8 mouse cellular contexts compared by ENCODE assay signal in genomic region chr19:38396633-38396970, GRCm38 (mm10). TPM values are rescaled to one million over a fixed set of nuclear protein-coding genes. Genes with fewer than 3 reads are reported as not detected.
DNase-seq lines count a peak whose midpoint lies in the region; ATAC-seq and TF ChIP-seq lines count a peak whose summit lies in the region.

No protein-coding gene starts in this region.

- no peak for TF ChIP-seq CTCF in heart, postnatal 0 days (IDR thresholded peaks at IDR 0.05; ENCODE audit: low read depth)

- TF ChIP-seq EP300 in heart, postnatal 0 days (IDR thresholded peaks at IDR 0.05; ENCODE audit: low read depth): no peak

- no peaks in the 10 kb centered on the region for H3K27me3 ChIP-seq in heart, embryonic 15.5 days
- no peaks in the 10 kb centered on the region for H3K27me3 ChIP-seq in heart, postnatal 0 days (ENCODE audit: control insufficient read depth, insufficient read depth, low read length)
- H3K27me3 ChIP-seq in midbrain, embryonic 12.5 days: no peaks in the 10 kb centered on the region

- WGBS in heart, embryonic 15.5 days: 41% methylated on average over 8 of the region's 8 CpGs
- 53% methylated on average over 8 of the region's 8 CpGs for WGBS in heart, postnatal 0 days
- WGBS in midbrain, embryonic 12.5 days: 13% methylated on average over 8 of the region's 8 CpGs

- no peak overlapping the region for H3K27ac ChIP-seq in heart, embryonic 15.5 days
- no peak overlapping the region for H3K27ac ChIP-seq in heart, postnatal 0 days (ENCODE audit: low read depth)
- H3K27ac ChIP-seq in midbrain, embryonic 12.5 days (replicated peaks): no peak overlapping the region

- no peaks in the 10 kb centered on the region for H3K36me3 ChIP-seq in heart, embryonic 15.5 days
- H3K36me3 ChIP-seq in heart, postnatal 0 days (replicated peaks; ENCODE audit: control insufficient read depth, insufficient read depth, low read length): no peaks in the 10 kb centered on the region
- no peaks in the 10 kb centered on the region for H3K36me3 ChIP-seq in midbrain, embryonic 12.5 days

- no peaks in the 10 kb centered on the region for H3K9me3 ChIP-seq in heart, embryonic 15.5 days (replicated peaks)
- no peaks in the 10 kb centered on the region for H3K9me3 ChIP-seq in heart, postnatal 0 days (replicated peaks; ENCODE audit: control insufficient read depth, low read length)
- no peaks in the 10 kb centered on the region for H3K9me3 ChIP-seq in midbrain, embryonic 12.5 days

- ATAC-seq in heart, embryonic 15.5 days (replicated peaks; ENCODE audit: insufficient number of reproducible peaks, insufficient read depth, low FRiP score, low read depth): no peak
- no peak for ATAC-seq in heart, postnatal 0 days (ENCODE audit: insufficient read depth, low read depth)
- ATAC-seq in midbrain, embryonic 12.5 days (ENCODE audit: low FRiP score, low read depth): 0 out of 2 replicates have a peak, but pooled peaks have one; percentile 1
- ATAC-seq in activated CD4-positive, CD25-positive, alpha-beta regulatory T cell, adult 4 months: no peak

- peaks cover 3% of the 10 kb centered on the region; the same call in 1 of the 2 replicates for H3K4me1 ChIP-seq in heart, embryonic 15.5 days (replicated peaks)
- no peaks in the 10 kb centered on the region for H3K4me1 ChIP-seq in heart, postnatal 0 days (ENCODE audit: control insufficient read depth, insufficient read depth)
- H3K4me1 ChIP-seq in midbrain, embryonic 12.5 days: peaks cover 7% of the 10 kb centered on the region; the same call in 1 of the 2 replicates

- H3K9ac ChIP-seq in heart, embryonic 15.5 days: no peak overlapping the region
- 0 out of 2 replicates have a peak overlapping the region, but pooled peaks have one; percentile 65 for H3K9ac ChIP-seq in heart, postnatal 0 days (replicated peaks; ENCODE audit: low read depth, low read length)
- peak overlapping the region; percentile 72; the same call in 1 of the 2 replicates for H3K9ac ChIP-seq in midbrain, embryonic 12.5 days (replicated peaks)

- peak overlapping the region; percentile 98 for H3K4me2 ChIP-seq in heart, embryonic 15.5 days
- peak overlapping the region; percentile 97 for H3K4me2 ChIP-seq in heart, postnatal 0 days (ENCODE audit: low read depth, low read length)
- H3K4me2 ChIP-seq in midbrain, embryonic 12.5 days (replicated peaks): peak overlapping the region; percentile 78

- DNase-seq in heart, adult 8-10 months (ENCODE audit: low spot score): no peak
- peak; percentile 8 for DNase-seq in Muller cell, postnatal 12 days (ENCODE audit: inconsistent ontology term)
- no peak for DNase-seq in heart, postnatal 0 days (ENCODE audit: low spot score)
- no peak for DNase-seq in left cerebral cortex, adult 9 months (ENCODE audit: low spot score in 2 of 2)
- DNase-seq in urinary bladder, postnatal 4 days (ENCODE audit: low spot score in 2 of 2): no peak

- peak overlapping the region; percentile 72 for H3K4me3 ChIP-seq in heart, embryonic 15.5 days
- H3K4me3 ChIP-seq in heart, postnatal 0 days (ENCODE audit: low read depth, low read length): peak overlapping the region; percentile 76
- peak overlapping the region; percentile 65 for H3K4me3 ChIP-seq in midbrain, embryonic 12.5 days

RNA-seq across cellular contexts. Expression of gene Slc35g1, which starts 0.8 kb away (rescaled TPM):
- 1.2 and 1.5 TPM in 2 replicates for polyA plus RNA-seq in heart, embryonic 15.5 days (2015; fragmentation: Nextera tagmentation; extraction: Ambion mirVana)
- 1 to 10 TPM; 2.1 to 3.0 (median 2.4) TPM for total RNA-seq in heart, adult 8-10 months (2022)
- 0.93 and 1.9 TPM in 2 replicates for total RNA-seq in heart, postnatal 0 days (2014; rRNA removed; ENCODE audit: low replicate concordance)
- 0.74 and 0.92 TPM in 2 replicates for polyA plus RNA-seq in heart, postnatal 0 days (2015; fragmentation: Nextera tagmentation; extraction: Ambion mirVana)
- 4.9 and 6.3 TPM in 2 replicates for polyA plus RNA-seq in midbrain, embryonic 12.5 days (2016; fragmentation: Nextera tagmentation; extraction: Ambion mirVana)
- polyA plus RNA-seq in activated CD4-positive, CD25-positive, alpha-beta regulatory T cell, adult 4 months (2017; shearing (Covaris generic)): 1 to 10 TPM; 5.7 to 5.9 TPM
